Mouse (Mus musculus) liver, embryonic 11.5 days (tissue): Measurements from ENCODE around the gene Smc4. TPM values are rescaled to one million over a fixed set of nuclear protein-coding genes. Genes with fewer than 3 reads are reported as not detected.

Experiments
- ATAC-seq: fragments of 200-750 bp; cut with Nextera tagmentation; replicated peaks from 2 replicates; pipeline ENCODE4 v1.8.0; 2017; ENCODE audit warnings: moderate number of reproducible peaks, mild to moderate bottlenecking, moderate TSS enrichment, moderate library complexity; ENCODE audit not compliant: low FRiP score
- DNase-seq: peaks from one replicate; pipeline ENCODE4 v3.0.0-alpha.2; 2017; ENCODE audit warnings: low spot score
- H3K27ac ChIP-seq: fragments of 300-500 bp; sonication (generic); 2 replicates; pipeline ENCODE4 v1.5.1; 2014; ENCODE audit warnings: mild to moderate bottlenecking, low read depth, low read length, control low read depth
- H3K27me3 ChIP-seq: fragments of 300-500 bp; sonication (generic); replicated peaks from 2 replicates; pipeline ENCODE4 v1.6.1; 2014; ENCODE audit warnings: low read length, mixed read lengths; ENCODE audit not compliant: control insufficient read depth, insufficient read depth
- H3K36me3 ChIP-seq: fragments of 300-500 bp; sonication (generic); 2 replicates; pipeline ENCODE4 v1.6.1; 2014; ENCODE audit warnings: mild to moderate bottlenecking, low read length, moderate library complexity, mixed read lengths; ENCODE audit not compliant: control insufficient read depth, insufficient read depth
- H3K4me1 ChIP-seq: fragments of 300-500 bp; sonication (generic); replicated peaks from 2 replicates; pipeline ENCODE4 v1.6.1; 2014; ENCODE audit warnings: low read length, mixed read lengths; ENCODE audit not compliant: control insufficient read depth, insufficient read depth
- H3K4me2 ChIP-seq: fragments of 300-500 bp; sonication (generic); 2 replicates; pipeline ENCODE4 v1.6.1; 2014; ENCODE audit warnings: mild to moderate bottlenecking, control low read depth, moderate library complexity
- H3K4me3 ChIP-seq: fragments of 300-500 bp; sonication (generic); 2 replicates; pipeline ENCODE4 v1.5.1; 2014; ENCODE audit warnings: low read depth, low read length, control low read depth
- H3K9ac ChIP-seq: fragments of 300-500 bp; sonication (generic); 2 replicates; pipeline ENCODE4 v1.6.1; 2014; ENCODE audit warnings: low read depth, low read length, control low read depth
- H3K9me3 ChIP-seq: fragments of 300-500 bp; sonication (generic); 2 replicates; pipeline ENCODE4 v1.6.1; 2016; ENCODE audit warnings: low read length, inconsistent platforms, mixed read lengths; ENCODE audit not compliant: control insufficient read depth
- WGBS: fragments of 180-500 bp; shearing (Covaris S2); extraction: QIAGEN DNeasy Blood & Tissue Kit; methylation state at CpG from one replicate; pipeline ENCODE4 v1.1.7; 2014; 5-methylcytosine and 5-hydroxymethylcytosine counted together
- microRNA counts: library from miRNA; unstranded; fragments of <30 nt; microRNA quantifications from one replicate; lab custom pipeline; 2015
- microRNA-seq: library from miRNA; unstranded; fragments of <30 nt; microRNA quantifications from one replicate; pipeline ENCODE4, GENCODE M21; 2017; ENCODE audit warnings: borderline number of aligned reads
- polyA plus RNA-seq: library from polyadenylated mRNA; unstranded; fragments of >200 nt; fragmentation: Nextera tagmentation; extraction: Ambion mirVana; gene quantifications from 2 replicates; pipeline ENCODE4 v1.2.1, GENCODE M21; 2014

The Smc4 gene
- polyA plus RNA-seq, 1 experiment from 2014 or later, result 200 TPM

GRCm38 (mm10) chr3:69051894-69052293, 47.4 kb downstream of the Smc4 start:
- Histone ChIP-seq H3K4me1 (peaks cover 25% of the 10 kb centered on the region), H3K4me2 (no peak overlapping the region), H3K9me3 (no peaks in the 10 kb centered on the region), H3K4me3 (no peak overlapping the region), H3K27ac (no peak overlapping the region), H3K9ac (no peak overlapping the region), H3K36me3 (no peaks in the 10 kb centered on the region), H3K27me3 (no peaks in the 10 kb centered on the region)
- 85% methylated on average over 11 of the region's 11 CpGs for WGBS
- DNase-seq, result no peak
- ATAC-seq, result no peak

- WGBS, result 54% methylated on average over 7 of the region's 7 CpGs
- Histone ChIP-seq H3K4me2 (peak overlapping the region; percentile 50), H3K27ac (peak overlapping the region; percentile 88), H3K27me3 (no peaks in the 10 kb centered on the region), H3K9ac (peak overlapping the region; percentile 51), H3K4me3 (peak overlapping the region; percentile 3; the same call in 1 of the 2 replicates), H3K9me3 (no peaks in the 10 kb centered on the region), H3K36me3 (no peaks in the 10 kb centered on the region), H3K4me1 (peaks cover 24% of the 10 kb centered on the region)
- peak; percentile 76 for DNase-seq
- ATAC-seq, result peak; percentile 100
Measured at GRCm38 (mm10) chr3:69054760-69055432, 50.4 kb downstream of the Smc4 start.

GRCm38 (mm10) chr3:69055871-69056270, 51.3 kb downstream of the Smc4 start:
- no peak overlapping the region for H3K4me3 ChIP-seq
- peaks cover 24% of the 10 kb centered on the region for H3K4me1 ChIP-seq
- H3K4me2 ChIP-seq, result no peak overlapping the region
- H3K9me3 ChIP-seq, result no peaks in the 10 kb centered on the region
- H3K27ac ChIP-seq, result peak overlapping the region; percentile 88
- no peak overlapping the region for H3K9ac ChIP-seq
- no peak for ATAC-seq
- no peaks in the 10 kb centered on the region for H3K36me3 ChIP-seq
- DNase-seq, result no peak
- WGBS, result 87% methylated on average over 3 of the region's 3 CpGs
- no peaks in the 10 kb centered on the region for H3K27me3 ChIP-seq

GRCm38 (mm10) chr3:69060672-69061071, 56.1 kb downstream of the Smc4 start:
- Histone ChIP-seq H3K4me1 (peaks cover 9% of the 10 kb centered on the region), H3K4me2 (no peak overlapping the region), H3K9me3 (no peaks in the 10 kb centered on the region), H3K27ac (no peak overlapping the region), H3K36me3 (no peaks in the 10 kb centered on the region), H3K4me3 (no peak overlapping the region), H3K9ac (no peak overlapping the region), H3K27me3 (no peaks in the 10 kb centered on the region)
- ATAC-seq (no peak), DNase-seq (no peak)
- WGBS, result 91% methylated on average over 4 of the region's 4 CpGs

GRCm38 (mm10) chr3:69062764-69063163, 58.2 kb downstream of the Smc4 start:
- Histone ChIP-seq H3K4me3 (no peak overlapping the region), H3K4me2 (no peak overlapping the region), H3K9me3 (no peaks in the 10 kb centered on the region), H3K9ac (no peak overlapping the region), H3K27me3 (no peaks in the 10 kb centered on the region), H3K36me3 (no peaks in the 10 kb centered on the region), H3K27ac (no peak overlapping the region), H3K4me1 (no peaks in the 10 kb centered on the region)
- 86% methylated on average over 1 of the region's 1 CpGs for WGBS
- ATAC-seq, result no peak
- DNase-seq, result no peak

- Histone ChIP-seq H3K9me3 (no peaks in the 10 kb centered on the region), H3K4me1 (no peaks in the 10 kb centered on the region), H3K9ac (no peak overlapping the region), H3K4me3 (no peak overlapping the region), H3K27ac (no peak overlapping the region), H3K27me3 (no peaks in the 10 kb centered on the region), H3K4me2 (no peak overlapping the region), H3K36me3 (no peaks in the 10 kb centered on the region)
- DNase-seq, result no peak
- no peak for ATAC-seq
- WGBS, result 50% methylated on average over 1 of the region's 1 CpGs
Measured at GRCm38 (mm10) chr3:69064005-69064404, 59.5 kb downstream of the Smc4 start.

MicroRNAs within 50 kb of the gene (microRNA counts, 519-probe panel; counts per million panel counts)
- 7,865 counts per million, percentile 94 among the panel's probes with 10 or more counts for microRNA mmu-miR-15b (lab: Ali Mortazavi, UCI)

Small RNA genes within 50 kb of the gene (microRNA-seq; reads per million reads assigned to microRNA genes)
- gene Mir15b (3,798 reads per million, percentile 87 among the genes with 10 or more reads in this experiment), gene Mir16-2 (1,692 reads per million, percentile 79 among the genes with 10 or more reads in this experiment)

Other genes with a start within 250 kb of the Smc4 start
- 3.2 and 3.8 TPM in 2 replicates for gene 1110032F04Rik, start 135.2 kb upstream of the Smc4 start, polyA plus RNA-seq
- gene Ift80, start 168 bp upstream of the Smc4 start, polyA plus RNA-seq, result 10.0 and 10.9 TPM in 2 replicates
- gene Trim59, start 40.0 kb downstream of the Smc4 start, polyA plus RNA-seq, result 121 and 130 TPM in 2 replicates
- gene Kpna4, start 122.4 kb downstream of the Smc4 start, polyA plus RNA-seq, result 26.2 and 33.0 TPM in 2 replicates
- gene Arl14, start 217.7 kb downstream of the Smc4 start, polyA plus RNA-seq, result not detected in 2 replicates